Mouse (Mus musculus) bone marrow, adult 2 months (tissue): Measurements from ENCODE around the gene Sowahb.

Experiments used
- CTCF ChIP-seq: fragments of 200-500 bp; IDR thresholded peaks from 2 replicates; pipeline ENCODE4 v1.5.1; 2011; ENCODE audit warnings: low read length, control low read depth; ENCODE audit not compliant: control insufficient read depth, insufficient read depth
- POLR2A ChIP-seq: fragments of 200-500 bp; IDR thresholded peaks from 2 replicates; pipeline ENCODE4 v1.6.1; 2011; ENCODE audit warnings: low read depth, mild to moderate bottlenecking, control low read depth, low read length, borderline replicate concordance; ENCODE audit not compliant: control insufficient read depth

GRCm38 (mm10) chr5:93085015-93085598 lies 40.3 kb upstream of the Sowahb start:
- no peak for TF ChIP-seq CTCF
- no peak for TF ChIP-seq POLR2A
